Mouse (Mus musculus): ENCODE measurements around the gene Serpina11. TPM values are rescaled to one million over a fixed set of nuclear protein-coding genes. Genes with fewer than 3 reads are reported as not detected.

Serpina11 gene
- 0.49 and 0.62 TPM in 2 replicates for polyA plus RNA-seq (2015; fragmentation: Nextera tagmentation; extraction: Ambion mirVana)

GRCm38 (mm10) chr12:103989857-103990256, at the start of gene Serpina11:
Serpina11 (minus strand) TSS chr12:103989957.
- WGBS = 83% methylated on average over 6 of the region's 6 CpGs
- Histone ChIP-seq H3K9ac (ENCODE audit: low read length) (no peak within 1 kb of the TSS), H3K4me2 (ENCODE audit: low read depth, low read length) (no peak within 1 kb of the TSS), H3K9me3 (replicated peaks; ENCODE audit: control insufficient read depth, low read length) (no peaks in the 10 kb centered on the region), H3K4me1 (ENCODE audit: control insufficient read depth, insufficient read depth, low read length) (no peaks in the 10 kb centered on the region), H3K36me3 (ENCODE audit: control insufficient read depth, insufficient read depth, low read length) (no peaks in the 10 kb centered on the region), H3K27ac (ENCODE audit: low read length) (no peak within 1 kb of the TSS), H3K4me3 (replicated peaks; ENCODE audit: low read length) (no peak within 1 kb of the TSS), H3K27me3 (ENCODE audit: control insufficient read depth, insufficient read depth, low read length) (no peaks in the 10 kb centered on the region)
- ATAC-seq (ENCODE audit: insufficient read depth, low FRiP score) = no peak

DNA sequence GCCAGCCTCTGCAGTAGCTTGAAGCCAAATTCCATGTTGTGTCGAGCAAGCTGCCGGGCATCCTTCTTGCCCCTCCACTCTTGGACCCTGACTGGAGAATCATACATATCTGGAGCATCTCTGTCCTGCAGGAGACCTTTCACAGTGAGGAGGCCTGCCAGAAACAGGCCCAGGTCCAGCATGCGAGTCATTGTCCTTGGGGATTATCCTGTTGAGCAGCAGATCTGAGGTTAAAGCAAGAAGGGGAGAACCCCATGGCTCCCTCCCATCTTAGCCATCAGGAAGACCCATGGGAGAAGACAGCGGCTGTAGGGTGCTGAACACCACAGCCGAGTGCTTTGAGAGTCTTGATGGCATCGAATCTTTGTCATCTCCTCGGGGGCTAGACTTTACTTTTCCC, 48.4 kb upstream of the Serpina11 start:
- H3K4me3 ChIP-seq (replicated peaks; ENCODE audit: low read length) = no peak overlapping the region
- 87% methylated on average over 7 of the region's 7 CpGs for WGBS
- no peaks in the 10 kb centered on the region for H3K9me3 ChIP-seq (replicated peaks; ENCODE audit: control insufficient read depth, low read length)
- no peak overlapping the region for H3K27ac ChIP-seq (ENCODE audit: low read length)
- no peaks in the 10 kb centered on the region for H3K4me1 ChIP-seq (ENCODE audit: control insufficient read depth, insufficient read depth, low read length)
- H3K27me3 ChIP-seq (ENCODE audit: control insufficient read depth, insufficient read depth, low read length) = no peaks in the 10 kb centered on the region
- no peak overlapping the region for H3K9ac ChIP-seq (ENCODE audit: low read length)
- no peak for ATAC-seq (ENCODE audit: insufficient read depth, low FRiP score)
- no peak overlapping the region for H3K4me2 ChIP-seq (ENCODE audit: low read depth, low read length)
- no peaks in the 10 kb centered on the region for H3K36me3 ChIP-seq (ENCODE audit: control insufficient read depth, insufficient read depth, low read length)

- Histone ChIP-seq H3K9ac (ENCODE audit: low read length) (no peak overlapping the region), H3K4me1 (ENCODE audit: control insufficient read depth, insufficient read depth, low read length) (no peaks in the 10 kb centered on the region), H3K27ac (ENCODE audit: low read length) (no peak overlapping the region), H3K4me3 (replicated peaks; ENCODE audit: low read length) (no peak overlapping the region), H3K4me2 (ENCODE audit: low read depth, low read length) (no peak overlapping the region), H3K9me3 (replicated peaks; ENCODE audit: control insufficient read depth, low read length) (no peaks in the 10 kb centered on the region), H3K36me3 (ENCODE audit: control insufficient read depth, insufficient read depth, low read length) (no peaks in the 10 kb centered on the region), H3K27me3 (ENCODE audit: control insufficient read depth, insufficient read depth, low read length) (no peaks in the 10 kb centered on the region)
- 75% methylated on average over 1 of the region's 1 CpGs for WGBS
- no peak for ATAC-seq (ENCODE audit: insufficient read depth, low FRiP score)
These were observed 44.0 kb upstream of the Serpina11 start for GRCm38 (mm10) chr12:104033752-104034151.

- no peak overlapping the region for H3K4me3 ChIP-seq (replicated peaks; ENCODE audit: low read length)
- WGBS = 46% methylated on average over 8 of the region's 8 CpGs
- H3K4me1 ChIP-seq (ENCODE audit: control insufficient read depth, insufficient read depth, low read length) = no peaks in the 10 kb centered on the region
- no peak overlapping the region for H3K4me2 ChIP-seq (ENCODE audit: low read depth, low read length)
- ATAC-seq (ENCODE audit: insufficient read depth, low FRiP score) = no peak
- H3K27me3 ChIP-seq (ENCODE audit: control insufficient read depth, insufficient read depth, low read length) = no peaks in the 10 kb centered on the region
- H3K27ac ChIP-seq (ENCODE audit: low read length) = no peak overlapping the region
- no peaks in the 10 kb centered on the region for H3K9me3 ChIP-seq (replicated peaks; ENCODE audit: control insufficient read depth, low read length)
- no peak overlapping the region for H3K9ac ChIP-seq (ENCODE audit: low read length)
- no peaks in the 10 kb centered on the region for H3K36me3 ChIP-seq (ENCODE audit: control insufficient read depth, insufficient read depth, low read length)
These were observed 40.2 kb upstream of the Serpina11 start for GRCm38 (mm10) chr12:104029986-104030385.

GRCm38 (mm10) chr12:104015280-104015679, 25.5 kb upstream of the Serpina11 start:
- 65% methylated on average over 3 of the region's 3 CpGs for WGBS
- Histone ChIP-seq H3K27ac (ENCODE audit: low read length) (no peak overlapping the region), H3K9ac (ENCODE audit: low read length) (no peak overlapping the region), H3K4me2 (ENCODE audit: low read depth, low read length) (no peak overlapping the region), H3K4me3 (replicated peaks; ENCODE audit: low read length) (no peak overlapping the region), H3K9me3 (replicated peaks; ENCODE audit: control insufficient read depth, low read length) (no peaks in the 10 kb centered on the region), H3K36me3 (ENCODE audit: control insufficient read depth, insufficient read depth, low read length) (no peaks in the 10 kb centered on the region), H3K4me1 (ENCODE audit: control insufficient read depth, insufficient read depth, low read length) (no peaks in the 10 kb centered on the region), H3K27me3 (ENCODE audit: control insufficient read depth, insufficient read depth, low read length) (no peaks in the 10 kb centered on the region)
- no peak for ATAC-seq (ENCODE audit: insufficient read depth, low FRiP score)

DNA sequence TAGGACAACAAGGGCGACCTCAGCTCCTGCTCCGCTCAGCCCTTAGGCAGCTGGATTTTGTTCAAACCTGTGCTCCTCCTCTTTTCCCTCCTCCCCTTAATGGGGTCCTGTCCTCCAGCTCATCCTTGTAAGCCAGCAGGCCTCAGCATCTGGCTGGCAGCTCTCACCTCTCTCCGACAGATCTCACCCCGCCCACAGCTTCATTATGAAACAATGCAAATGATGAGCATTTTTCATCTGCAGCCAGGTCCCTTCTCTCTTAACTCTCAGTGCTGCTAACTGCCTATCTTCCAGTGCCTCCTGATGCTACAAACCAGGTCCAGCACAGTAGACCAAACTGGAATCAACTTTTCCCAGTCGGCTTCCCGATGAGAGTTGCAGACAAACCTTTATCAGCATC, 23.9 kb upstream of the Serpina11 start, which contains the start of gene Serpina9:
Gene Serpina9 (minus strand): TSS at position 136 of the 400 bp plus-strand sequence.
- no peaks in the 10 kb centered on the region for H3K9me3 ChIP-seq (replicated peaks; ENCODE audit: control insufficient read depth, low read length)
- H3K4me1 ChIP-seq (ENCODE audit: control insufficient read depth, insufficient read depth, low read length) = no peaks in the 10 kb centered on the region
- WGBS = 71% methylated on average over 6 of the region's 6 CpGs
- no peaks in the 10 kb centered on the region for H3K27me3 ChIP-seq (ENCODE audit: control insufficient read depth, insufficient read depth, low read length)
- no peak within 1 kb of the TSS for H3K4me2 ChIP-seq (ENCODE audit: low read depth, low read length)
- H3K36me3 ChIP-seq (ENCODE audit: control insufficient read depth, insufficient read depth, low read length) = no peaks in the 10 kb centered on the region
- H3K9ac ChIP-seq (ENCODE audit: low read length) = no peak within 1 kb of the TSS
- no peak within 1 kb of the TSS for H3K4me3 ChIP-seq (replicated peaks; ENCODE audit: low read length)
- no peak within 1 kb of the TSS for H3K27ac ChIP-seq (ENCODE audit: low read length)
- no peak for ATAC-seq (ENCODE audit: insufficient read depth, low FRiP score)

DNA sequence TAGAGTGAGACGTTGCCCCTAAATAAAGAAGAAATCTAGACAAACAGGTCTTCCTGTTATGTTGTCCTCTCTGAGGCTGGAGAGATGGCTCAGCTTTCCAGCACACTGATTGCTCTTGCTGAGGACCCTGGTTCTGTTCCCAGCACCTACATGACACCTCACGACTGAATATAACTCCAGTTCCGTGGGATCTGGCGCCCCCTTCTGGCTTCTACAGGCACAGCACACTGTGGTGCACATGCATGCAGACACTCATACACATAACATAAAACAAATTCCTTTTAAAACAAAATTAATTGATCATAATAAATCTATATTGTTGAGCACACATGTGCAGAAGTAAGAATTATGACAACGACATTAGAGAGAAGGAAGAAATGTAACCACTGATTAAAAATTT, 14.9 kb upstream of the Serpina11 start:
- Histone ChIP-seq H3K4me2 (ENCODE audit: low read depth, low read length) (no peak overlapping the region), H3K9ac (ENCODE audit: low read length) (no peak overlapping the region), H3K36me3 (ENCODE audit: control insufficient read depth, insufficient read depth, low read length) (no peaks in the 10 kb centered on the region), H3K27me3 (ENCODE audit: control insufficient read depth, insufficient read depth, low read length) (no peaks in the 10 kb centered on the region), H3K4me3 (replicated peaks; ENCODE audit: low read length) (no peak overlapping the region), H3K4me1 (ENCODE audit: control insufficient read depth, insufficient read depth, low read length) (peaks cover 7% of the 10 kb centered on the region; the same call in 1 of the 2 replicates), H3K27ac (ENCODE audit: low read length) (no peak overlapping the region), H3K9me3 (replicated peaks; ENCODE audit: control insufficient read depth, low read length) (no peaks in the 10 kb centered on the region)
- no peak for ATAC-seq (ENCODE audit: insufficient read depth, low FRiP score)
- 86% methylated on average over 5 of the region's 5 CpGs for whole genome bisulfite sequencing

GRCm38 (mm10) chr12:104003238-104003612, 13.5 kb upstream of the Serpina11 start:
- Histone ChIP-seq H3K27ac (ENCODE audit: low read length) (peak overlapping the region; percentile 12), H3K4me3 (replicated peaks; ENCODE audit: low read length) (no peak overlapping the region), H3K36me3 (ENCODE audit: control insufficient read depth, insufficient read depth, low read length) (no peaks in the 10 kb centered on the region), H3K9ac (ENCODE audit: low read length) (no peak overlapping the region), H3K4me2 (ENCODE audit: low read depth, low read length) (no peak overlapping the region), H3K4me1 (ENCODE audit: control insufficient read depth, insufficient read depth, low read length) (peaks cover 7% of the 10 kb centered on the region; the same call in 1 of the 2 replicates), H3K9me3 (replicated peaks; ENCODE audit: control insufficient read depth, low read length) (no peaks in the 10 kb centered on the region), H3K27me3 (ENCODE audit: control insufficient read depth, insufficient read depth, low read length) (no peaks in the 10 kb centered on the region)
- ATAC-seq (ENCODE audit: insufficient read depth, low FRiP score) = no peak
- 25% methylated on average over 4 of the region's 4 CpGs for WGBS

DNA sequence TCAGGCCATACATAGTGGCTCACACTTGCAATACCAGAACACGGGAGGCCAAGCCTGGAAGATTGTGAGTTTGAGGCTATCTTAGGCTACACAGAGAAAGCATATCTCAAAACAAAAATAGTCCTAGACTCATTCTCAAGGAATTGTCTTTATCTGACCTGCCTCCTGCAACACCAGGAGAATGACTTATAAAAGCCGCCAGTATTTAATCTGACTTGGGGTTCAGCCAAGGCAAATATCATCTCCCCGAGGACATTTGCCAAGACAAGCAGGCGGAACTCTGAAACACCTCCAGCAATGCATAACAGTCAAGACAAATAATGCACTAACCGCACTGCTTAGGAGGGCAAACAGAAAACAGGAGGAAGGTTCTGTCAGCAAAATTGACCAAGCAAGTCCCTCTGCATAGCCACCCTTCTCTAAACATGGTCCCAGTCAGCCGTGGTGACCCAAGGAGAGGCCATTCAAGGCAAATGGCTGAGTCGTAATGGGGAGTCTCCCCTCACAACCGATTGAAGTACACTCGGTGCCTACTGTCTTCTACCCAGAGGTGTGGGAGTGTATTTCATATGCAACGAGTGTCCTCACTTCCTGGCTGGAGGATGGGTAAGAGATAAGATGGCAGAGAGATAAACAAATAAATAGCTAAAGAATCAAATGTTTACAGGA, 12.9 kb upstream of the Serpina11 start:
- no peak overlapping the region for H3K4me3 ChIP-seq (replicated peaks; ENCODE audit: low read length)
- no peaks in the 10 kb centered on the region for H3K27me3 ChIP-seq (ENCODE audit: control insufficient read depth, insufficient read depth, low read length)
- no peaks in the 10 kb centered on the region for H3K9me3 ChIP-seq (replicated peaks; ENCODE audit: control insufficient read depth, low read length)
- H3K9ac ChIP-seq (ENCODE audit: low read length) = no peak overlapping the region
- no peaks in the 10 kb centered on the region for H3K36me3 ChIP-seq (ENCODE audit: control insufficient read depth, insufficient read depth, low read length)
- peaks cover 7% of the 10 kb centered on the region; the same call in 1 of the 2 replicates for H3K4me1 ChIP-seq (ENCODE audit: control insufficient read depth, insufficient read depth, low read length)
- H3K4me2 ChIP-seq (ENCODE audit: low read depth, low read length) = no peak overlapping the region
- peak; percentile 56; the same call in 1 of the 2 replicates for ATAC-seq (ENCODE audit: insufficient read depth, low FRiP score)
- H3K27ac ChIP-seq (ENCODE audit: low read length) = peak overlapping the region; percentile 12
- 43% methylated on average over 10 of the region's 10 CpGs for WGBS
